Mouse (Mus musculus) heart, adult 18-20 months (tissue): Measurements from ENCODE around the gene Sobp. TPM values are rescaled to one million over a fixed set of nuclear protein-coding genes. Genes with fewer than 3 reads are reported as not detected.
A peak's percentile ranks its signal among the peaks of the same experiment; 100 is the strongest.

Experiments used
- DNase-seq, 2 experiments: peaks; one replicate each; pipeline ENCODE4 v3.0.0; 2021 to 2022; ENCODE audit warnings: mixed read lengths in 1 of 2
- total RNA-seq, 2 experiments: library from RNA; stranded (reverse); gene quantifications; 2 replicates each; pipeline ENCODE4 v1.2.3; 2021

The Sobp gene
- total RNA-seq, 2 experiments from 2014 or later, result 12.3 to 15.4 TPM

DNA sequence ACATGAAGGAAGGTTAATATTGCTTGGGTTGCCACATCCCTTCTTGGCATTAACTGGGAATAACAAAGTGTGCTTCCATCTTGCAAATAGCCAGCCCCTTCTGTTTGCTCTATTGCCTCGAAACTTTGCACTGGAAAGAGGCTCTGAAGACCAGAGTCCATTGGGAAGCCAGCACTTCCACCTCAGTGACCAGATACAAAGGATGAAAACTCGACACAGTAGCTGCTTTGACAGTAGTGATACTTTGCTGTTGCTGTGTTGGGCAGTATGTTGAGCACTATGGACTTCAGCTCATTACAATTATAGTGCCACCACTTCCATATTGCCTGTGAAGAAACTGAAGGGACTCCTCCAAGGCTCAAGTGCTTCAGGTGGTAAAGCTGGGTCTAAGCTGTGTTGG lies 86.9 kb downstream of the Sobp start:
- no peak for DNase-seq

DNA sequence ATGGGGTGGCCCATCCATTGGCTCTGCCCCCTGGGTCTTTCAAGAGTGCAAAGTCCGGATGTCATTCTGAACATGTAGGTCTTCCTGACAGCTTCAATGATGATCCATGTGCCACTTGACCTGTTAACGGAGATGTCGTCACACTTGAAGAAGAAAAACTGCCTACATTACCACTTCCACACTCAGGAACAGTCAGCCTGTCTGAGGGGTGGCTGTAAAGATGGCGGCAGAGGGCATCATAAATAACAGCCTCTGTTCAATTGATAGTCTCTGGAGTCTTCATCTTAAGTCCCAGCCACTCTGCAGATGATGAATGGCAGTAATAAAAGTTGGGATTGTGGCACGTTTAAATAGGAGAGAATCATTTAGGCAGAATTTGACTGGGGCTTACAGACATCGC lies 87.4 kb downstream of the Sobp start:
- no peak for DNase-seq

DNA sequence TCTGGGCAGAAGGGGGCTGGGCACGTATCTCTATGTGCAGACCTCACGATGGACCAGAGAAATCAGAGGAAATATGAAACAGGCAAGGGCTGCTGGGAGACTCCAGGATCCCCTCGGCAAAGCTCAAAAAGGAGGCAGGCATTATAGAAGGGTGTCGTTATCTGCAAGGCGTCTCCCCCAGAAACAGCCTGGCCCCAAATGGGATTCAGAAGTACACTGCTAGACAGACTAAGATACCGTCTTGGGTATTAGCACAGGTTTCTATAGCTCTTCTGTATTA lies 90.3 kb downstream of the Sobp start:
- DNase-seq, result no peak

GRCm38 (mm10) chr10:43083288-43084086 lies 90.8 kb downstream of the Sobp start:
- DNase-seq, result no peak

GRCm38 (mm10) chr10:43081316-43081715 lies 93.0 kb downstream of the Sobp start:
- peak in 1 of 2 experiments; percentile 27 for DNase-seq

DNA sequence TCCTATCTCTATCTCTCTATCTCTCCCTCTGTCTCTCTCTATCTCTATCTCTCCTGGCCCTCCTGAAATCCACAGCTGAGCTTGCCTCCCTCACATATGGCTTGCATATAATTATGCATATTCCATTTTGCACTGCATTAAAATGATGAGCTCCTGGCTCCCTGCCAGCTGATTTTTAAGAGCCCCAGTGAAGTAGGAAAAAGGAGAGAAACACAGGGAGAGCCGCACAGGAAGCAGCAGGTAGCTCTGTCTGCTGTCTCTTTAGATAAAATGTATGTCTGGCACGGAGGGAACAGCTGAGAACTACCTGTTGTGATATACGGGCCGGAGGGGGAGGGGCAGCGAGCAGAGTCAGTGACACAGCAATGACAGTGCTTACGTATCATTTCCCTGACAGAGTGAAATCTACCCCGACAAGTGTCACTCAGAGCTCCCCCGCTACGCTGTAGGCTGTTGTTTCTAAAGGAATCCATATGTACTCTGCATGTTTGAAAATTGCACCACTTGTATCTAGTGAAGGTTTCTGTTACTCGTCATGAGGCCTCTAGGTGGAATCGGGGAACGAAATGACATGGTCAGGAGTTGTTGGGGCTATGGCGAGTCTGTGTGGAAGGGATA lies 98.7 kb downstream of the Sobp start:
- DNase-seq, result no peak

DNA sequence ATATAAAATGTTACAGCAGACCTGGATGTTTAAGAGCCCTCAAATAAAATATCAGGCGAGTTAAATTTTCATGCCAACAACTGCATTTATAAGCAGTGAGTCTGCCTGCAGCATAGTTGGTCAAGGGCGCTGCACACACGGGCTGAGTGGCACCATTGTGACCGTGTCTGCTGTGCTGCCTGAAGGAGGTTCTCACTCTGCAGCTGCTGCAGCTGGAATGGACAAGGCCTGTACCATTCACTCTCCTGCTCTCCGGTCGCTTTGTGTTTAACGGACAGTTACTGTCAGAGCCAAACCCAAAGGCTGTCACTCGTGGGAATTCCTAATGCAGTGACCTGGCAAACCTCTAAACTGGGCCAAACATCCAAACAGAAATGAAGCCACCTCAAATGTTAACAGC lies 101.0 kb downstream of the Sobp start:
- no peak for DNase-seq

DNA sequence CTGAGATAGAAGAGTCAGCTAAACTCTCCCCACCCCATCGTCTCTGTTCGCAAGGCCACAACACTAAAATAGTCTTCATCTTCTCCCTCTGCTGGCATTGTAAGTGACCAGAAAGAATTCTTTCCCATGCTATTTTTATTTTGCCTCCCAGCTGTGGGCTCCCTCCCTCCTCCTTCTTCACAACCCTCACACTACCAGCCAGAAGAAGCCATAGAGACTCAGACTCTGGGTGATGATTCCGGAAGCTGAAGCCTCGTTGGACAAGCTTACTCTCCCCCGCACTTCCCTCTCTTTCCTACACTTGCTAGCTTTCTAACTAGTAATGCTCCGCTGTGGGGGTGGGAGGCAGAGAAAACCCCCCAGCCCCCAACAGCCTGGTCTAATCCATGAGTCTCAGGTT lies 103.4 kb downstream of the Sobp start:
- DNase-seq, result peak; percentile 21 to 23

- no peak for DNase-seq
These were observed 109.0 kb downstream of the Sobp start for GRCm38 (mm10) chr10:43065331-43065730.

- no peak for DNase-seq
These were observed 112.7 kb downstream of the Sobp start for GRCm38 (mm10) chr10:43061519-43062105.

- no peak for DNase-seq
These were observed 118.9 kb downstream of the Sobp start for GRCm38 (mm10) chr10:43055405-43055804.

- DNase-seq, result no peak
These were observed 119.6 kb downstream of the Sobp start for GRCm38 (mm10) chr10:43054776-43055175.

DNA sequence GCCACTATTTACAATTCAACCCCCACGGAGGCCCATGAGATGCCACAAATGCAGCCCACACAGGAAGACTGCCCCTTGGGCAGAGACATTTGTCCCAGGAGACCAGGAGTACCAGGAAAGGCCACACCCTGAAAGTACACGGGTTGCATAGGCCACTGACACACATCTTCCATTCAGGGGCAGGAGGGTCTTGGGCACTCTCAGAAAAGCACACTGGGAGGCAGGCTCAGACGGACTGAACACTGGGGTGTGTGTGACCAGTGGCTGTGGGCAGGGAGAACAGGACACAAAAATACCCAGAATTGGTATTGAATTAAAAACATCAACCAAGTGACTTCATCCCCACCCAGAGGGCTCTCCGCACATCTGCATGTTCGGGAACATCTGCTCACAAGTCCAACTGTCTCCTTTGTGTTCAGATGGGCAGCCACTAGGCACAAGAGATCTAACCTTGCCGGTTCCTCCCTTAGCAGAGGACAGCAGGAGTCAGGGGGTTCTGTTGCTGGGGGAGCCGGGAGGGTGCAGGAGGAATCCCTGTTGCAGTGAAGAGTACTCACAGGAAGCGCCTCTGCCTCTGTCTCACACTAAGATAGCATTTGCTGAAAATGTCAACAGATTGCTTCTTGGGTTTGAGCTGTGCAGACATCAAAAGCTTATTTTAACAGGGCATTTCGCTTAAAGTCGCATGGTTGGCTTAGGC lies 120.3 kb downstream of the Sobp start:
- DNase-seq, result no peak

- DNase-seq, result no peak
These were observed 121.9 kb downstream of the Sobp start for GRCm38 (mm10) chr10:43052462-43052861.

DNA sequence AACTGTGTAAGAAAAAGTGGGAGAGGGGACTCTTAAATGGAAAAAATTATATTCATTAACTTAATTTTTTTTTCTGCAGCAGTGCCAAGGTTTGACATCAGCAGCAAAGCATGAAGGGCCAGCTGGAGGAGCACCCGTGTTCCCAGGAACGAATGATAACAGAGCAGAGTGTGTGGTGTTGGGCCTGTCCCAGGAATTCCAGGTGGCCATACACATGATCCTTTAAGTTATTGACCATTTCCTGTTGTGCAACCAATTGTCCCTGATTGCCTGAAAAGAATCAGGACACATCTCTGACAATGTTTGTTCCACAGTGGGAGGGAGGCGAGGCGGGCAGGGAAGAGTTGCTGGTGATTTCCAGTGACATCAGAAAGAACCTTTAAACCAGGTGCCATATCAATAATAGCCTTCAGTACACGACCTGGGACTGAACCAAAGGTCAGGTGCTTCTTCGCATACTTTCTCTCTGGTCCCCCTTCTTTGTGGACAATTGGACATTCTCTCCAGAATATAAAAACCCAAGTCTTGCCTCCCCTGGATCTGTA lies 126.5 kb downstream of the Sobp start:
- DNase-seq, result peak; percentile 48 to 52

DNA sequence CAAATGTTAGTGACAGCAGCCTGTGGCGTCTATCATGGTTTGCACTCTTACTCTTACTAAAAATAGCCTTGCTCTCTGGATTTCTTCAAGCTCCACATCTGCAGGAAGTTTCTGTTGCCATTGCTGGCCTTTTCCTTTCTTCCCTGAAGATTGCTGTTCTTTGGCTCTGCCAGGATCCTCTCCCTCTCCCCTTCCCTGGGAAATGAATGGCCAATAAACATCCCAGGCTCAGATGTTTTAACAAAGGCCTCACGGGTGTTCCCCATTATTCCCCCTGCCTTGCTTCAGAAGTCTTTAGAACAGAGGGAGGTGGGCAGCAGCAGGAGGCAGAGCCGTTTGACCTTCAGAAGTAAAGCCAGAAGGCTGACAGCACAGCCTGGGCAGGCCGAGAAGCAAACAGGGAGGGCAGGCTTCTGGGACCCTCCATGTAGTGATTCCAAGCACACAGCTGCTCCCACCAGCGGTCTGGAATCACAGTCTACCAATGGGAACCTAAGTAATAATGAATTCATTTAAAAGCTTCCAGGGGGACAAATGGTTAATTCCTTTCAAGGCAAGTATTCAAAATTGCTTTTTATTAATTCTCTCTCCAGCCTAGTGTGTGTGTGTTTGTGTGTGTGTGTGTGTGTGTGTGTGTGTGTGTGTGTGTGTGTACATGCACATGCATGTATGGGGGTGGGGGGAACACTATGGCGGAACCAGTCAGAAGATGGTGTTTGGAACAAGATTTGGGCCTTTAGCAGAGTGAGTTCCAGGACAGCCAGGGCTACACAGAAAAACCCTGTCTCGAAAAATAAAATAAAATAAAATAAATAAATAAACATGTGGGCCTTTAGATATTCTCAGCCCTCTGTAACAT lies 130.8 kb downstream of the Sobp start:
- peak; percentile 55 to 67 for DNase-seq

DNA sequence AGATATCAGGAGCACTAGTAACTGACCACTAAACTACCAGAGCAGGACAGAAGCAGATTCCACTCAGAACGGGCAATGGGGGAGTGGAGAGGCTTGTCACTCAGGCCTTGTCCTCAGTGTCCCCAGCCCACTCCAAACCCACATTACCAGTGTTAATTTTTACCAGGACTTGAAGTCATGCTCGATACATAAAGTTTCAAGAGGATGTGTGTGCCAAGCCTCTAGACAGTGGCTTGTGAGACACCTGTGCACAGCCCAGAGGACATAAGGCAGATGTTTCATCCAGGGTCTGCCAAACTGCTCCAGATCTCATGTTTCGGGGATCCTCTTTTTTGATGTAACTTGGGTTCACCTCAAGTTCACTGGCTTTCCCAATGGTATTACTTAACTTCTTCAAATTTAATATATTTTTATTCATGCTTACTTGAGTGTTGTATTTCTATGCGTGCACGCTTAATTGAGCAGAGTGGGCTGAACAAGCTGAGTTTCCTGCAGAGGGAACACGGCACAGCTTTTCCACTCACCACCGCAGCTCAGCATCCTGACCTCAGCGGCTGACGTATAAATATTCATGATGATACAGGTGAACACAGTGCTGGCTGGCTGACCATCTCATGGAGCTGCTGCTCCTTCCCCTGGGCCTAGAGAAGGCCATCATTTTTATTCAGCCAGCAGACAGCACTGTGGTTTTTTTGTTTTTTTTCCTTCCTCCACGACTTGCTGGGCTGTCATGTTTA lies 131.6 kb downstream of the Sobp start:
- no peak for DNase-seq

DNA sequence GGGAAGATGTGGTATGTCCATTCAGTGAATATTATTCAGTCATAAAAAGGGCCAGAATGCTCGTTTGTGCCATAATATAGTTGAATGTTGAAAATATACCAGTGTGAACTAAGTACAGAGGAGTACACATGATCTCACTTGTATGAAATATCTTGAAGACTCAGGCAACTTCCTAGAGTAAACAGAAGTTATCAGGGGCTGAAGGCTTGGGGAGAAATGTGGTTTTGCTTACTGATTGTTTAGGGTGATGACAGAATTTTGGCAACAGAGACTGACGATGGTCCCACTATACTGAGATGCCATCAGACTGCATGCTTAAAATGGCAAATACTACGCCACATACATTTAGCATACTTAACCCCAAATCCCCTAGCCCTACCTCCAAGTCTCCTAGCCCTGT lies 132.5 kb downstream of the Sobp start:
- DNase-seq, result no peak

GRCm38 (mm10) chr10:43037455-43037793 lies 136.9 kb downstream of the Sobp start:
- no peak for DNase-seq

DNA sequence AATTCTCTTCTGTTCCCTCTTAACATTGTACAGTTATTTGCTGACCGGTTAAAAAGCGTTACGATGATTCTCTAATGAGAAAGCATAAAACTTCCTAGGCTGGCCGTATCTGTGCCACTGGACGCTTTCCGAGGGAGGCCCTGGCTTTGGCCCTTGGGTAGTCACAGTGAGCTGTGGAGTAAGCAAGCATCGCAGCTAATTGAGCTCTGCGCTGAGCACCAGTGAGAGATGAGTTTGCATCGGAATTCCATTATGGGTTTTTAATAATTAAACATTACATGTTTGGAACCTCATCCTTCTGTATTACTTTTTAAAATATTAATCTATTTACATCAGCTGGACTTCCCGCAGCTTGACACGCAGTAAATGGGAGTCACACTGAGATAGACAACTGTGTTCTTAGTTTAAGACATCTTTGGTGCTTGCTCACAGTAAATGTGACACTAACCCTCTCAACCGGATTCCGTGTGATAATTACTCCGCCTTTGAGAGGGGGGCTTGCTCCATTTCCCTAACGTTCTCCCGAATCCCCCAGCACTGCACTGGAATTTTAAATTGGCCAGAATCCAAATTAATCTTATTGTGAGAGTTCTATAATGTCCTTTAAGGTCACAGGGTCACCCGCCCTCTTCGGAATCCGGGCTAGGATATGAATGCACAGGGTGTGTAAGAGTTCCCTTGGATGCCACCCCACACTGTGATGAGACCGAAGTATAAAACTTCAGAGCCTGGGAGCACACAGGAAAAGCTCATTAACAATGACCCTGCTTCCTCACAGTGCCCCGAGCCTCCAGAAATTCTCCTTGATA lies 137.5 kb downstream of the Sobp start:
- no peak for DNase-seq
